Mouse (Mus musculus) forebrain, postnatal 0 days (tissue): ENCODE measurements around the gene Vopp1. TPM values are rescaled to one million over a fixed set of nuclear protein-coding genes. Genes with fewer than 3 reads are reported as not detected.
A peak's percentile ranks its signal among the peaks of the same experiment; 100 is the strongest.

ENCODE experiments used
- ATAC-seq: fragments of 200-750 bp; cut with Nextera tagmentation; 2 replicates; pipeline ENCODE4 v1.8.0; 2017; ENCODE audit warnings: mild to moderate bottlenecking, moderate library complexity
- DNase-seq: peaks from one replicate; pipeline ENCODE4 v3.0.0-alpha.2; 2015
- H3K27ac ChIP-seq: fragments of 300-500 bp; sonication (generic); 2 replicates; pipeline ENCODE4 v1.5.1; 2014; ENCODE audit warnings: low read depth, mild to moderate bottlenecking, antibody characterized with exemption, low read length, moderate library complexity, mixed read lengths
- H3K27me3 ChIP-seq: fragments of 300-500 bp; sonication (generic); 2 replicates; pipeline ENCODE4 v1.6.1; 2014; ENCODE audit warnings: mild to moderate bottlenecking, low read length, mixed read lengths; ENCODE audit not compliant: insufficient read depth
- H3K36me3 ChIP-seq: fragments of 300-500 bp; sonication (generic); 2 replicates; pipeline ENCODE4 v1.6.1; 2014; ENCODE audit warnings: mild to moderate bottlenecking, moderate library complexity; ENCODE audit not compliant: insufficient read depth
- H3K4me1 ChIP-seq: fragments of 300-500 bp; sonication (generic); 2 replicates; pipeline ENCODE4 v1.6.1; 2014; ENCODE audit warnings: antibody characterized with exemption; ENCODE audit not compliant: insufficient read depth
- H3K4me2 ChIP-seq: fragments of 300-500 bp; sonication (generic); 2 replicates; pipeline ENCODE4 v1.6.1; 2014; ENCODE audit warnings: low read depth, mild to moderate bottlenecking, moderate library complexity
- H3K4me3 ChIP-seq: fragments of 300-500 bp; sonication (generic); 2 replicates; pipeline ENCODE4 v1.5.1; 2014; ENCODE audit warnings: low read depth, low read length, mixed read lengths
- H3K9ac ChIP-seq: fragments of 300-500 bp; sonication (generic); 2 replicates; pipeline ENCODE4 v1.6.1; 2014; ENCODE audit warnings: mild to moderate bottlenecking
- H3K9me3 ChIP-seq: fragments of 300-500 bp; sonication (generic); 2 replicates; pipeline ENCODE4 v1.6.1; 2016; ENCODE audit warnings: low read length
- CTCF ChIP-seq: sonication (generic); IDR thresholded peaks from 2 replicates; pipeline ENCODE4 v1.5.1; 2016; ENCODE audit warnings: antibody characterized with exemption, control low read depth, low read depth
- WGBS: fragments of 180-500 bp; shearing (Covaris S2); extraction: QIAGEN DNeasy Blood & Tissue Kit; methylation state at CpG from one replicate; pipeline ENCODE4 v1.1.7; 2014; 5-methylcytosine and 5-hydroxymethylcytosine counted together
- polyA plus RNA-seq: library from polyadenylated mRNA; unstranded; fragments of >200 nt; fragmentation: Nextera tagmentation; extraction: Ambion mirVana; gene quantifications from 2 replicates; pipeline ENCODE4 v1.2.1, GENCODE M21; 2015
- total RNA-seq: library from RNA; depleted of rRNA; stranded (reverse); fragments of >200 nt; gene quantifications from 2 replicates; pipeline ENCODE4 v1.2.3, GENCODE M21; 2014

Vopp1 gene
- total and polyA plus RNA-seq, 2 experiments from 2014 or later: 169 to 331 TPM

DNA sequence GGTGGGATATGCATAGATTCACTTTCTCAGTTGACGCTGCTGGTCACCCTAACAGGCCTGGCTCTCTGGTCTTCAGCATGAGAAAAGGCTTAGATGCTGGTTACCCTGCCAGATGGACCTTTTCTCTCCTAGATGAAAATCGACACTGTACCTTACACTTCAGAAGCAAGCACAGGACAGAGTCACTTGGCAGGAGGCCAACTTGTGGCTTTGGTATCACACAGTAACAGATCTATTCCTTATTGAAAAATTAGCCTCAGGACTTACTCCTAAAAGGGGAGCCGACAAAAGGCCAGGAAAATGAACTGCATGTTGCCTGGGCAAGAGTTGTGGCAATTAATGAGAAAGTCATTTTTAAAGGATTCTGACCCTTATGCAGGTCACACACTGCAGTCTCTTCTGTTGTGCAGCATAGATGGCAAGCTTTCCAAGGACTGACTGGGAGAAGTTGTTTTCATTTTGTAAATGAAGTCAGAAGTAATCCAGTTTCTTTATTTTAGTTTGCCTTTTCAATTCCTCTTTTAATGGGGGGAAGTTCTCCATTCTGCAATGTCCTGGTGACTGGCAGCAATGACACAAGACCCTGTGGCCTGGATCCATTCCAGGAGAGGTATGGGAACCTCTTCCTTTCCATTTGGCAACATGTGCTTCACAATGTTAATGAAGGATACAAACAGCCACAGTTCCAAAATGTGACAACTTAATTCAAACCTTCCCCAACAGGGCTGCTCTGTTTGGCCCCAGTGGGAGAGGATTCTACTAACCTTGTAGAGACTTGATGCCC is 59.7 kb downstream of the Vopp1 start:
- 61% methylated on average over 3 of the region's 3 CpGs for WGBS
- no peaks in the 10 kb centered on the region for H3K4me1 ChIP-seq
- no peak overlapping the region for H3K27ac ChIP-seq
- H3K4me2 ChIP-seq: no peak overlapping the region
- H3K9ac ChIP-seq: no peak overlapping the region
- ATAC-seq (no peak; the same call in 1 of the 2 replicates), DNase-seq (no peak)
- H3K4me3 ChIP-seq: no peak overlapping the region
- peaks cover 9% of the 10 kb centered on the region for H3K36me3 ChIP-seq
- H3K27me3 ChIP-seq: no peaks in the 10 kb centered on the region
- no peaks in the 10 kb centered on the region for H3K9me3 ChIP-seq
- no peak for TF ChIP-seq CTCF

DNA sequence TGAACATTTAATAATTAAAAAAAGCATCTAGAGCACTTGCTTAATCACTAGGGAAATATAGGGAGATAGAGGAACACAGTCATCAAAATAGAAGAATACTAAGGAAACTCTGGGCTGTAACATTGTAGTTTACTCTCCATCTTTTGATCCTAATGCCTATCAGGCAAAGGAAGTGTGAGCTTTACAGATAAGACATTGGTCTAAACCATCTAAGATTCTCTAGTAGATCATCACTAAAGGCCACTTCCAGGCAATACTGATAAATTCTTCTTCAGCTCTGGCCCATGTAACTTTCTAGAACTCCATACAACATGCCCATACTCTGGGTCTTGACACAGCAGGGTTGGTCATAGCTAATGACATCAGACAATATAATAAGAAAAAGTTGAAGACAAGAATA is 61.9 kb downstream of the Vopp1 start:
- H3K27me3 ChIP-seq: no peaks in the 10 kb centered on the region
- peaks cover 22% of the 10 kb centered on the region for H3K36me3 ChIP-seq
- no peak overlapping the region for H3K27ac ChIP-seq
- H3K4me1 ChIP-seq: no peaks in the 10 kb centered on the region
- H3K9ac ChIP-seq: no peak overlapping the region
- DNase-seq (no peak), ATAC-seq (no peak)
- H3K4me2 ChIP-seq: no peak overlapping the region
- no peak for TF ChIP-seq CTCF
- no peaks in the 10 kb centered on the region for H3K9me3 ChIP-seq
- no peak overlapping the region for H3K4me3 ChIP-seq

DNA sequence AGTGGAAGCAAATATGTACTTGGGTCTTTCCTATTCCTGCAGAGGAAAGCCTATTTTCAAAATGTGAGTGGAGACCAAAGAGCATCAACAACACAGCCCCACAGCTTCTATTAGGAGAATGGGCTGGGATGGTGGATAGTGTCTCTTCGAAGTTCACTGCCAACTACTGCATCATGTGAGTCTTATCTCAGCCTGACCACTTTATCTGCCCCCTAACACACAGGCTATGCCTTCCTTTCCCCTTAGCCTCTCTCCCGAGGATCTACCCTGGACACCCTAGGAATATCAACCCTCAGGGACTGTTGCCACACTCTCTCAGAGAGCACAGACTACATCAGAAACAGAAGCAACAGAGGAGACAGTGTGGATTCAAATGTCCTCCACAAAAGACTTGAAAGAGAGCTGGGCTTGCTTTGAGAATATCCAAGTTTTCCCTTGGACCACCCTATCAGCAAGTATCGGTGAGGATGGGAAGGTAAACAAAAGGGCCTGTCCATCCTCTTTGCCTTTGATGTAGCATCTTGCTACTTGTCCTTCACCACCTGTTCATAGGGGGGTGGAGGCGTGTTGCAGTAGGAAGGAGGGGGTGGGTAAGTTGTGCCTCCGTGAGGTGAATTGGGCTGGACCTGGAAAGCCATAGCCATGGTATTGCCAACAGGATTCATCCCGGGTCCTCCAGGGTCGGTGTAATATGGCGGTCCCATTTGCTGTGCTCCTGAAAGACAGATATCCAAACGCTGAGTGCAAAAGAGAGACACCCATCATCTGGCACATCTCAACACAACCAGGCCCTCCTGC is 70.8 kb downstream of the Vopp1 start:
- 93% methylated on average over 9 of the region's 9 CpGs for WGBS
- H3K36me3 ChIP-seq: peaks cover 14% of the 10 kb centered on the region
- H3K9ac ChIP-seq: no peak overlapping the region
- no peaks in the 10 kb centered on the region for H3K4me1 ChIP-seq
- no peaks in the 10 kb centered on the region for H3K9me3 ChIP-seq
- ATAC-seq (no peak), DNase-seq (no peak)
- H3K4me3 ChIP-seq: no peak overlapping the region
- no peaks in the 10 kb centered on the region for H3K27me3 ChIP-seq
- no peak for TF ChIP-seq CTCF
- H3K4me2 ChIP-seq: no peak overlapping the region
- H3K27ac ChIP-seq: no peak overlapping the region

DNA sequence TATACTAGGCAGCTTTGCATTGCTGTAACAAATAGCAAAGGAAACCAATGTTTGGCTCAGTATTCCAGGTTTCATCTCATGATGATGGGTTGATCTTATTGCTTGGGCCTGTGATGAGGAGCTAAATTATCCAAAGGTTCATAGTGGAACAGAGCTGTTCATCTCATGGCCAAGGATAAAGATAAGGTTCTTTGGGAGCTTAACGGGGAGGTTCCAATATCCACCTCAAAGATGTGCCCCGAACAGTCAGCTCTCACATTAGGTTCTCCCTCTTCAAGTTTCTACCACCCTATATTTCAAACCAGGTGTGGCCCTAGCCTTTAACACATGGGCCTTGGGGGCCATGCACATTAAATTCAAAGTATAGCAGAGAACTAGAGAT is 79.2 kb downstream of the Vopp1 start:
- H3K27me3 ChIP-seq: no peaks in the 10 kb centered on the region
- ATAC-seq (no peak), DNase-seq (no peak)
- H3K27ac ChIP-seq: no peak overlapping the region
- no peak overlapping the region for H3K4me2 ChIP-seq
- H3K9me3 ChIP-seq: no peaks in the 10 kb centered on the region
- H3K9ac ChIP-seq: no peak overlapping the region
- no peak overlapping the region for H3K4me3 ChIP-seq
- no peak for TF ChIP-seq CTCF
- 96% methylated on average over 2 of the region's 2 CpGs for WGBS
- no peaks in the 10 kb centered on the region for H3K4me1 ChIP-seq
- H3K36me3 ChIP-seq: no peaks in the 10 kb centered on the region

- ATAC-seq (no peak), DNase-seq (no peak)
- no peak overlapping the region for H3K4me3 ChIP-seq
- no peak overlapping the region for H3K4me2 ChIP-seq
- H3K27ac ChIP-seq: no peak overlapping the region
- H3K36me3 ChIP-seq: no peaks in the 10 kb centered on the region
- 90% methylated on average over 4 of the region's 4 CpGs for WGBS
- no peaks in the 10 kb centered on the region for H3K9me3 ChIP-seq
- H3K27me3 ChIP-seq: no peaks in the 10 kb centered on the region
- no peak overlapping the region for H3K9ac ChIP-seq
- H3K4me1 ChIP-seq: no peaks in the 10 kb centered on the region
- TF ChIP-seq CTCF: no peak
These were observed 79.8 kb downstream of the Vopp1 start for GRCm38 (mm10) chr6:57744974-57745747.

DNA sequence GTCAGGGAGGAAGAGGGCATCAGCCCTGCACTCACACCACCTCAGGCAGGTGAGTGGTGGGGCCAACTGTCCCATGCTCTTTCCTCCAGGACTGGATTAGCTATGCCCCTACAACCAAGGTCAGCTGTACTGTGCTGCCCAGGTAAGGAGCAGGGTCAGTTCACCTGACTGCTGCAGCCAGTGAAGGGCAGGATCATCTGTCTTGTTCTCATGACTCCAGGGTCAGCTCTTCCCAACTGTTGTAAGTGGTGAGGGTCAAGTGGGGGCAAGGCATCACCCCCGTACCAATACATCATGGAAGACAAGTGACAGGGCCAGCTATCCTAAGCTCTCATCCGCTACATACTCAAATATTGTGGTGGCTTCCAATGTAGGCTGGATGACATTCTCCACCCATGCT is 80.8 kb downstream of the Vopp1 start:
- ATAC-seq: no peak
- 100% methylated on average over 2 of the region's 2 CpGs for WGBS

DNA sequence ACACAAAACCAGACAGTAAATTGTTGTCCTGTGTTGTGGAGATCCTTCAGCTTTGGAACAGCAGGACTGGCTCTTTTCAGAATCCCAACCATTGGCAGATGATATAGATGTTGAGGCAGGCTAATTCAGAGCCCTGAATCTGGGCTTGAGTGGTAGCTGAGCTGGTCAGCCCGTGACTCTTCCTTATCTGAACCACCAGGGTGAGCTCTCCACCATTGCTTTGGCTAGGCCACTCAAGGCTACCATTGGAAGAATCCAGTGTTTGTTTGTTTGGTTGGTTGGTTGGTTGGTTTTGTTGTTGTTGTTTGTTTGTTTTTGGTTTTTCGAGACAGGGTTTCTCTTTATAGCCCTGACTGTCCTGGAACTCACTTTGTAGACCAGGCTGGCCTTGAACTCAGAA is 81.6 kb downstream of the Vopp1 start:
- Histone ChIP-seq H3K27me3 (no peaks in the 10 kb centered on the region), H3K4me3 (no peak overlapping the region), H3K9ac (no peak overlapping the region), H3K27ac (no peak overlapping the region), H3K9me3 (no peaks in the 10 kb centered on the region), H3K4me2 (no peak overlapping the region), H3K36me3 (peaks cover 4% of the 10 kb centered on the region; the same call in 1 of the 2 replicates), H3K4me1 (no peaks in the 10 kb centered on the region)
- DNase-seq (no peak), ATAC-seq (no peak)
- WGBS: 80% methylated on average over 2 of the region's 2 CpGs
- peak; percentile 30; the same call in 1 of the 2 replicates for TF ChIP-seq CTCF

More for the DNA sequence above, 80.8 kb downstream of the Vopp1 start:
- TF ChIP-seq CTCF: no peak
- Histone ChIP-seq H3K4me3 (no peak overlapping the region), H3K4me1 (no peaks in the 10 kb centered on the region), H3K4me2 (no peak overlapping the region), H3K27me3 (no peaks in the 10 kb centered on the region), H3K9me3 (no peaks in the 10 kb centered on the region), H3K27ac (no peak overlapping the region), H3K9ac (no peak overlapping the region), H3K36me3 (no peaks in the 10 kb centered on the region)
- no peak for DNase-seq
